In the genomic region with DNA sequence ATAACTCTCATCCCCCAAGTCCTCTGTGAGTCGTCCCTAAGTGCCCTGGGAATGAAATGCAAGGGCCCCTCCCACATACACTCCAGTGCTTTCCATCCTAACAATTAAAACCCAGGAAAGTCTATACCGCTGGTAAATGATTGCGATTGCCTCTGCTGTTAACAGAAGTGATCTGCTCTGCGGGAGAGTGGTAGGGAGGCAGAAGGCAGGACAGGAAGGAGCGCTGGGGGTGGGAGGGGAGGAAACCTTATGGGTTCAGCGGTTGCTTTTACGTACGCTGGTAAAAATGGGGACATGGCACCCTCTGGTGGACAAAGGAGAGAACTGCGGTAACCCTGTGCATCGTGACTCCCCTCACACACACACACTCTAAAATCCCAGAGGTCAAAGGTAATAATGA, we compare ENCODE assay signal across 8 mouse cellular contexts. TPM values are rescaled to one million over a fixed set of nuclear protein-coding genes. Genes with fewer than 3 reads are reported as not detected.
A peak's percentile ranks its signal among the peaks of the same experiment; 100 is the strongest.
DNase-seq lines count a peak whose midpoint lies in the region; ATAC-seq and TF ChIP-seq lines count a peak whose summit lies in the region.

No protein-coding gene starts in this region.

- DNase-seq in MEL (ENCODE audit: low read depth, low spot score) = peak; percentile 85
- DNase-seq in c-Kit-positive CD71-negative TER-119-negative erythroid progenitor cells, embryonic 14.5 days (ENCODE audit: low read depth) = peak; percentile 56
- peak; percentile 84 for DNase-seq in forebrain, embryonic 10.5 days (ENCODE audit: extremely low spot score, low spot score)
- peak; percentile 72 to 82 for DNase-seq in heart, postnatal 10 days
- DNase-seq in kidney, postnatal 36 days = peak; percentile 68 to 82
- peak; percentile 94 for DNase-seq in lung, embryonic 14.5 days
- peak; percentile 55 for DNase-seq in urinary bladder, postnatal 25 days (ENCODE audit: low spot score)

- H3K4me3 ChIP-seq in MEL (ENCODE audit: control insufficient read depth in 1 of 2, insufficient read depth in 1 of 2, low read depth in 2 of 2, low read length in 2 of 2) = peak overlapping the region; percentile 32 to 39; a peak in 2 of 4 replicates
- H3K4me3 ChIP-seq in forebrain, embryonic 10.5 days = peak overlapping the region; percentile 56
- H3K4me3 ChIP-seq in lung, embryonic 14.5 days (ENCODE audit: low read depth, low read length) = peak overlapping the region; percentile 34
- H3K4me3 ChIP-seq in olfactory bulb, adult 2 months (ENCODE audit: insufficient read depth, low read depth, low read length) = peak overlapping the region; percentile 49

- no peaks in the 10 kb centered on the region for H3K79me2 ChIP-seq in MEL (ENCODE audit: control insufficient read depth, insufficient read depth, low read length, poor library complexity)

- no peak overlapping the region for H3K27ac ChIP-seq in MEL (ENCODE audit: control insufficient read depth, low read depth, low read length)
- H3K27ac ChIP-seq in forebrain, embryonic 10.5 days = peak overlapping the region; percentile 67; the same call in 1 of the 2 replicates
- H3K27ac ChIP-seq in lung, embryonic 14.5 days (ENCODE audit: low read depth) = no peak overlapping the region
- no peak overlapping the region for H3K27ac ChIP-seq in olfactory bulb, adult 2 months (ENCODE audit: insufficient read depth, low read depth, low read length)

- H3K9me3 ChIP-seq in MEL (replicated peaks; ENCODE audit: insufficient read depth, low read length) = no peaks in the 10 kb centered on the region
- 0 out of 2 replicates have a peak, but pooled peaks cover 3% of the 10 kb centered on the region for H3K9me3 ChIP-seq in forebrain, embryonic 10.5 days
- H3K9me3 ChIP-seq in lung, embryonic 14.5 days (ENCODE audit: low read depth, low read length) = no peaks in the 10 kb centered on the region

- ATAC-seq in lung, embryonic 14.5 days (ENCODE audit: insufficient read depth) = peak; percentile 90

- H3K9ac ChIP-seq in MEL (ENCODE audit: control insufficient read depth, low read depth, low read length, poor library complexity, severe bottlenecking) = peak overlapping the region; percentile 27; the same call in 1 of the 2 replicates
- H3K9ac ChIP-seq in lung, embryonic 14.5 days = peak overlapping the region; percentile 43; the same call in 1 of the 2 replicates

- intact Hi-C loops in heart, postnatal 10 days (cut with DNase I) = loop anchor here (1.0 to 5.0 kb wide), 5 partner anchors 41 to 1801 kb away; partner anchors contain the start of gene Psg16

- TF ChIP-seq POLR2A in MEL (IDR thresholded peaks at IDR 0.05; ENCODE audit: control insufficient read depth in 1 of 2, insufficient read depth in 1 of 2, low read depth in 1 of 2, low read length in 2 of 2, poor library complexity in 1 of 2) = no peak
- TF ChIP-seq POLR2A in olfactory bulb, adult 2 months (IDR thresholded peaks at IDR 0.05; ENCODE audit: insufficient read depth, low read depth, low read length) = no peak

- H3K36me3 ChIP-seq in MEL (ENCODE audit: control insufficient read depth in 1 of 2, insufficient read depth in 2 of 2, low read length in 2 of 2) = no peaks in the 10 kb centered on the region
- no peaks in the 10 kb centered on the region for H3K36me3 ChIP-seq in forebrain, embryonic 10.5 days (replicated peaks)
- H3K36me3 ChIP-seq in lung, embryonic 14.5 days (ENCODE audit: insufficient read depth) = no peaks in the 10 kb centered on the region

- peak; percentile 89 to 96 (median 90) for TF ChIP-seq CTCF in MEL (IDR thresholded peaks at IDR 0.05 in 2 of 3, conservative IDR thresholded peaks at IDR 0.05 in 1 of 3; ENCODE audit: control insufficient read depth in 1 of 3, insufficient read depth in 1 of 3, low read depth in 2 of 3, low read length in 3 of 3, poor library complexity in 1 of 3, severe bottlenecking in 1 of 3)
- peak; percentile 95 for TF ChIP-seq CTCF in lung, embryonic 14.5 days (IDR thresholded peaks at IDR 0.05; ENCODE audit: low read depth)
- peak; percentile 73 for TF ChIP-seq CTCF in olfactory bulb, adult 2 months (IDR thresholded peaks at IDR 0.05; ENCODE audit: insufficient read depth, low read depth, low read length)

- peak overlapping the region; percentile 69 for H3K4me2 ChIP-seq in lung, embryonic 14.5 days

- peak; percentile 97 for TF ChIP-seq RAD21 in MEL (IDR thresholded peaks at IDR 0.05; ENCODE audit: low read depth, low read length)

- no peaks in the 10 kb centered on the region for H3K4me1 ChIP-seq in MEL (ENCODE audit: control insufficient read depth in 1 of 2, insufficient read depth in 2 of 2, low read length in 2 of 2)
- H3K4me1 ChIP-seq in forebrain, embryonic 10.5 days = peaks cover 11% of the 10 kb centered on the region
- H3K4me1 ChIP-seq in lung, embryonic 14.5 days (ENCODE audit: insufficient read depth) = no peaks in the 10 kb centered on the region
- H3K4me1 ChIP-seq in olfactory bulb, adult 2 months (ENCODE audit: control insufficient read depth, insufficient read depth, low read length) = peaks cover 4% of the 10 kb centered on the region; the same call in 1 of the 2 replicates

- WGBS in forebrain, embryonic 10.5 days = under 1% methylated on average over 10 of the region's 10 CpGs
- 0% methylated on average over 10 of the region's 10 CpGs for WGBS in lung, embryonic 14.5 days
- WGBS in olfactory bulb, adult 2 months = under 1% methylated on average over 10 of the region's 10 CpGs

- no peak for TF ChIP-seq EP300 in MEL (IDR thresholded peaks at IDR 0.05; ENCODE audit: low read depth in 1 of 2, low read length in 2 of 2)

- no peaks in the 10 kb centered on the region for H3K27me3 ChIP-seq in MEL (ENCODE audit: control insufficient read depth in 1 of 2, insufficient read depth in 2 of 2, low read length in 2 of 2)
- H3K27me3 ChIP-seq in forebrain, embryonic 10.5 days (ENCODE audit: poor library complexity, severe bottlenecking) = no peaks in the 10 kb centered on the region
- no peaks in the 10 kb centered on the region for H3K27me3 ChIP-seq in lung, embryonic 14.5 days (ENCODE audit: insufficient read depth, low read length)

TF ChIP-seq in MEL, 35 proteins besides CTCF, POLR2A, EP300 and RAD21 (continues in another document):
- peak; percentile 72; the same call in 1 of the 2 replicates for TF ChIP-seq MAZ (IDR thresholded peaks at IDR 0.05; ENCODE audit: low read depth, low read length)
- TF ChIP-seq ELF1 (IDR thresholded peaks at IDR 0.05; ENCODE audit: low read depth, low read length) = 0 out of 2 replicates have a peak, but pooled peaks have one; percentile 26
- TF ChIP-seq ZC3H11A (IDR thresholded peaks at IDR 0.05; ENCODE audit: low read depth, low read length) = peak; percentile 90
- peak; percentile 51; the same call in 1 of the 2 replicates for TF ChIP-seq SIN3A (IDR thresholded peaks at IDR 0.05; ENCODE audit: low read length)
- no peak for TF ChIP-seq MAX (IDR thresholded peaks at IDR 0.05; ENCODE audit: low read length)

RNA-seq across cellular contexts. Expression of gene Pglyrp1, which starts 2.1 kb away (rescaled TPM):
- total RNA-seq in MEL (2012; rRNA removed) = not detected in 2 replicates
- polyA plus RNA-seq in MEL (2012; ENCODE audit: insufficient read depth in 1 of 2, insufficient read length in 2 of 2, low read depth in 1 of 2, low replicate concordance in 2 of 2, missing spikeins in 1 of 2) = under 1 TPM in 1 of 2 experiments, not detected in 1; 0.33 TPM
- 0.93 and 1.0 TPM in 2 replicates for polyA plus RNA-seq in forebrain, embryonic 10.5 days (2016; fragmentation: Nextera tagmentation; extraction: Ambion mirVana)
- 1 to 10 TPM; 2.0 to 2.8 TPM for total RNA-seq in heart, postnatal 10 days (2021)
- 2.5 and 2.6 TPM in 2 replicates for polyA plus RNA-seq in lung, embryonic 14.5 days (2014; fragmentation: Nextera tagmentation; extraction: Ambion mirVana)
- not detected in 2 replicates for polyA plus RNA-seq in olfactory bulb, adult 2 months (2012; ENCODE audit: insufficient read depth, insufficient read length, low replicate concordance, missing spikeins)

RNA-seq across cellular contexts. Expression of gene Mill2, which starts 33.5 kb away (rescaled TPM):
- total RNA-seq in MEL (2012; rRNA removed) = 0.08 TPM in 1 of 2 replicates, not detected in the other
- under 1 TPM in 1 of 2 experiments, not detected in 1; 0.13 TPM for polyA plus RNA-seq in MEL (2012; ENCODE audit: insufficient read depth in 1 of 2, insufficient read length in 2 of 2, low read depth in 1 of 2, low replicate concordance in 2 of 2, missing spikeins in 1 of 2)
- polyA plus RNA-seq in forebrain, embryonic 10.5 days (2016; fragmentation: Nextera tagmentation; extraction: Ambion mirVana) = not detected in 2 replicates
- 1 to 10 TPM; 5.1 to 5.5 TPM for total RNA-seq in heart, postnatal 10 days (2021)
- polyA plus RNA-seq in lung, embryonic 14.5 days (2014; fragmentation: Nextera tagmentation; extraction: Ambion mirVana) = 0.81 and 0.92 TPM in 2 replicates
- not detected in 2 replicates for polyA plus RNA-seq in olfactory bulb, adult 2 months (2012; ENCODE audit: insufficient read depth, insufficient read length, low replicate concordance, missing spikeins)

RNA-seq across cellular contexts. Expression of gene Ccdc61, which starts 37.0 kb away (rescaled TPM):
- 19.7 TPM in 2 replicates for total RNA-seq in MEL (2012; rRNA removed)
- polyA plus RNA-seq in MEL (2012; ENCODE audit: insufficient read depth in 1 of 2, insufficient read length in 2 of 2, low read depth in 1 of 2, low replicate concordance in 2 of 2, missing spikeins in 1 of 2) = 10 to 100 TPM in 1 of 2 experiments, not detected in 1; 69.8 TPM
- polyA plus RNA-seq in forebrain, embryonic 10.5 days (2016; fragmentation: Nextera tagmentation; extraction: Ambion mirVana) = 30.0 and 31.0 TPM in 2 replicates
- total RNA-seq in heart, postnatal 10 days (2021) = 10 to 100 TPM in 1 of 2 experiments, 1 to 10 TPM in 1; 9.5 to 11.5 TPM
- 20.4 and 24.7 TPM in 2 replicates for polyA plus RNA-seq in lung, embryonic 14.5 days (2014; fragmentation: Nextera tagmentation; extraction: Ambion mirVana)
- not detected in 2 replicates for polyA plus RNA-seq in olfactory bulb, adult 2 months (2012; ENCODE audit: insufficient read depth, insufficient read length, low replicate concordance, missing spikeins)

RNA-seq across cellular contexts. Expression of gene Psg17, which starts 51.8 kb away (rescaled TPM):
- not detected in 2 replicates for total RNA-seq in MEL (2012; rRNA removed)
- polyA plus RNA-seq in MEL (2012; ENCODE audit: insufficient read depth in 1 of 2, insufficient read length in 2 of 2, low read depth in 1 of 2, low replicate concordance in 2 of 2, missing spikeins in 1 of 2) = not detected
- 0.09 TPM in 1 of 2 replicates, not detected in the other for polyA plus RNA-seq in forebrain, embryonic 10.5 days (2016; fragmentation: Nextera tagmentation; extraction: Ambion mirVana)
- not detected for total RNA-seq in heart, postnatal 10 days (2021)
- polyA plus RNA-seq in lung, embryonic 14.5 days (2014; fragmentation: Nextera tagmentation; extraction: Ambion mirVana) = 0.08 TPM in 1 of 2 replicates, not detected in the other
- not detected in 2 replicates for polyA plus RNA-seq in olfactory bulb, adult 2 months (2012; ENCODE audit: insufficient read depth, insufficient read length, low replicate concordance, missing spikeins)

RNA-seq across cellular contexts. Expression of gene Nova2, which starts 52.4 kb away (rescaled TPM):
- 0.03 and 0.04 TPM in 2 replicates for total RNA-seq in MEL (2012; rRNA removed)
- polyA plus RNA-seq in MEL (2012; ENCODE audit: insufficient read depth in 1 of 2, insufficient read length in 2 of 2, low read depth in 1 of 2, low replicate concordance in 2 of 2, missing spikeins in 1 of 2) = under 1 TPM in 1 of 2 experiments, not detected in 1; 0.22 TPM
- 2.2 and 2.9 TPM in 2 replicates for polyA plus RNA-seq in forebrain, embryonic 10.5 days (2016; fragmentation: Nextera tagmentation; extraction: Ambion mirVana)
- total RNA-seq in heart, postnatal 10 days (2021) = 10 to 100 TPM in 1 of 2 experiments, 1 to 10 TPM in 1; 9.9 to 10.1 TPM
- polyA plus RNA-seq in lung, embryonic 14.5 days (2014; fragmentation: Nextera tagmentation; extraction: Ambion mirVana) = 1.2 TPM in 2 replicates
- not detected in 2 replicates for polyA plus RNA-seq in olfactory bulb, adult 2 months (2012; ENCODE audit: insufficient read depth, insufficient read length, low replicate concordance, missing spikeins)
